Mouse (Mus musculus): ENCODE measurements around the gene Rbms3. TPM values are rescaled to one million over a fixed set of nuclear protein-coding genes. Genes with fewer than 3 reads are reported as not detected.

Rbms3 gene
- polyA plus RNA-seq, 1 experiment, result 30.1 TPM

- TF ChIP-seq POLR2A (IDR thresholded peaks at IDR 0.05; ENCODE audit: borderline replicate concordance, extremely low read depth, insufficient read depth, insufficient read length, poor library complexity, severe bottlenecking) (no peak), CTCF (IDR thresholded peaks at IDR 0.05; ENCODE audit: borderline replicate concordance, extremely low read depth, insufficient read depth, insufficient read length) (no peak)
- no peak for DNase-seq (ENCODE audit: low read depth)
Measured at GRCm38 (mm10) chr9:116748857-116749584, 880.7 kb downstream of the Rbms3 start.

GRCm38 (mm10) chr9:116748346-116748745 is 881.4 kb downstream of the Rbms3 start:
- TF ChIP-seq POLR2A (IDR thresholded peaks at IDR 0.05; ENCODE audit: borderline replicate concordance, extremely low read depth, insufficient read depth, insufficient read length, poor library complexity, severe bottlenecking) (no peak), CTCF (IDR thresholded peaks at IDR 0.05; ENCODE audit: borderline replicate concordance, extremely low read depth, insufficient read depth, insufficient read length) (no peak)
- no peak for DNase-seq (ENCODE audit: low read depth)

- no peak for DNase-seq (ENCODE audit: low read depth)
- TF ChIP-seq CTCF (IDR thresholded peaks at IDR 0.05; ENCODE audit: borderline replicate concordance, extremely low read depth, insufficient read depth, insufficient read length) (no peak), POLR2A (IDR thresholded peaks at IDR 0.05; ENCODE audit: borderline replicate concordance, extremely low read depth, insufficient read depth, insufficient read length, poor library complexity, severe bottlenecking) (no peak)
Measured at GRCm38 (mm10) chr9:116746871-116747270, 882.8 kb downstream of the Rbms3 start.

GRCm38 (mm10) chr9:116737786-116738185 is 891.9 kb downstream of the Rbms3 start:
- no peak for TF ChIP-seq POLR2A (IDR thresholded peaks at IDR 0.05; ENCODE audit: borderline replicate concordance, extremely low read depth, insufficient read depth, insufficient read length, poor library complexity, severe bottlenecking)
- no peak for TF ChIP-seq CTCF (IDR thresholded peaks at IDR 0.05; ENCODE audit: borderline replicate concordance, extremely low read depth, insufficient read depth, insufficient read length)
- DNase-seq (ENCODE audit: low read depth), result no peak

GRCm38 (mm10) chr9:116729172-116729571 is 900.5 kb downstream of the Rbms3 start:
- DNase-seq (ENCODE audit: low read depth), result no peak
- TF ChIP-seq CTCF (IDR thresholded peaks at IDR 0.05; ENCODE audit: borderline replicate concordance, extremely low read depth, insufficient read depth, insufficient read length) (no peak), POLR2A (IDR thresholded peaks at IDR 0.05; ENCODE audit: borderline replicate concordance, extremely low read depth, insufficient read depth, insufficient read length, poor library complexity, severe bottlenecking) (no peak)

GRCm38 (mm10) chr9:116728655-116729054 is 901.1 kb downstream of the Rbms3 start:
- DNase-seq (ENCODE audit: low read depth), result no peak
- no peak for TF ChIP-seq POLR2A (IDR thresholded peaks at IDR 0.05; ENCODE audit: borderline replicate concordance, extremely low read depth, insufficient read depth, insufficient read length, poor library complexity, severe bottlenecking)
- TF ChIP-seq CTCF (IDR thresholded peaks at IDR 0.05; ENCODE audit: borderline replicate concordance, extremely low read depth, insufficient read depth, insufficient read length), result no peak

GRCm38 (mm10) chr9:116728093-116728492 is 901.6 kb downstream of the Rbms3 start:
- DNase-seq (ENCODE audit: low read depth), result no peak
- no peak for TF ChIP-seq POLR2A (IDR thresholded peaks at IDR 0.05; ENCODE audit: borderline replicate concordance, extremely low read depth, insufficient read depth, insufficient read length, poor library complexity, severe bottlenecking)
- TF ChIP-seq CTCF (IDR thresholded peaks at IDR 0.05; ENCODE audit: borderline replicate concordance, extremely low read depth, insufficient read depth, insufficient read length), result no peak

GRCm38 (mm10) chr9:116724581-116724980 is 905.1 kb downstream of the Rbms3 start:
- DNase-seq (ENCODE audit: low read depth), result no peak
- no peak for TF ChIP-seq CTCF (IDR thresholded peaks at IDR 0.05; ENCODE audit: borderline replicate concordance, extremely low read depth, insufficient read depth, insufficient read length)

- DNase-seq (ENCODE audit: low read depth), result no peak
- TF ChIP-seq POLR2A (IDR thresholded peaks at IDR 0.05; ENCODE audit: borderline replicate concordance, extremely low read depth, insufficient read depth, insufficient read length, poor library complexity, severe bottlenecking), result no peak
- TF ChIP-seq CTCF (IDR thresholded peaks at IDR 0.05; ENCODE audit: borderline replicate concordance, extremely low read depth, insufficient read depth, insufficient read length), result no peak
Measured at GRCm38 (mm10) chr9:116703119-116703518, 926.6 kb downstream of the Rbms3 start.

GRCm38 (mm10) chr9:116702611-116703010 is 927.1 kb downstream of the Rbms3 start:
- no peak for DNase-seq (ENCODE audit: low read depth)
- no peak for TF ChIP-seq CTCF (IDR thresholded peaks at IDR 0.05; ENCODE audit: borderline replicate concordance, extremely low read depth, insufficient read depth, insufficient read length)
- TF ChIP-seq POLR2A (IDR thresholded peaks at IDR 0.05; ENCODE audit: borderline replicate concordance, extremely low read depth, insufficient read depth, insufficient read length, poor library complexity, severe bottlenecking), result no peak

- no peak for TF ChIP-seq CTCF (IDR thresholded peaks at IDR 0.05; ENCODE audit: borderline replicate concordance, extremely low read depth, insufficient read depth, insufficient read length)
- no peak for TF ChIP-seq POLR2A (IDR thresholded peaks at IDR 0.05; ENCODE audit: borderline replicate concordance, extremely low read depth, insufficient read depth, insufficient read length, poor library complexity, severe bottlenecking)
- DNase-seq (ENCODE audit: low read depth), result no peak
Measured at GRCm38 (mm10) chr9:116701511-116702179, 928.1 kb downstream of the Rbms3 start.

GRCm38 (mm10) chr9:116688615-116689014 is 941.1 kb downstream of the Rbms3 start:
- no peak for DNase-seq (ENCODE audit: low read depth)
- no peak for TF ChIP-seq POLR2A (IDR thresholded peaks at IDR 0.05; ENCODE audit: borderline replicate concordance, extremely low read depth, insufficient read depth, insufficient read length, poor library complexity, severe bottlenecking)
- TF ChIP-seq CTCF (IDR thresholded peaks at IDR 0.05; ENCODE audit: borderline replicate concordance, extremely low read depth, insufficient read depth, insufficient read length), result no peak

Data from brain, embryonic 14.5 days (tissue).